Mouse (Mus musculus) CH12.LX (cell line): Measurements from ENCODE around the gene Gm11127. TPM values are rescaled to one million over a fixed set of nuclear protein-coding genes. Genes with fewer than 3 reads are reported as not detected.
A peak's percentile ranks its signal among the peaks of the same experiment; 100 is the strongest.
"Not testable (repeated sequence)": the region's sequence is repeated elsewhere in the genome, so short reads cannot be mapped to it uniquely, and the experiment has no call there.

Source experiments
- DNase-seq: peaks from one replicate; pipeline ENCODE4 v3.0.0-alpha.2; 2013; ENCODE audit errors: extremely low read depth
- H3K27ac ChIP-seq: 2 replicates; pipeline ENCODE4 v1.5.1; 2012; ENCODE audit warnings: low read depth, mild to moderate bottlenecking, control low read depth, moderate library complexity; ENCODE audit not compliant: insufficient read depth
- H3K27me3 ChIP-seq: replicated peaks from 2 replicates; pipeline ENCODE3; 2012; ENCODE audit warnings: inconsistent platforms
- H3K36me3 ChIP-seq, 2 experiments: replicated peaks in 1 of 2; 2 replicates each; pipeline versions ENCODE3 to v1.6.1; 2012; ENCODE audit warnings: inconsistent platforms in 1 of 2, low read length in 1 of 2, mild to moderate bottlenecking in 1 of 2, mixed read lengths in 1 of 2, moderate library complexity in 1 of 2; ENCODE audit not compliant: control insufficient read depth in 1 of 2, insufficient read depth in 1 of 2
- H3K4me1 ChIP-seq, 2 experiments: 2 replicates each; pipeline ENCODE4 v1.6.1; 2012; ENCODE audit warnings: inconsistent platforms in 1 of 2, moderate library complexity in 1 of 2; ENCODE audit not compliant: insufficient read depth in 2 of 2, control insufficient read depth in 1 of 2
- H3K4me2 ChIP-seq: 2 replicates; pipeline ENCODE4 v1.6.1; 2012; ENCODE audit warnings: low read depth, mild to moderate bottlenecking, control low read depth; ENCODE audit not compliant: poor library complexity, insufficient read depth, severe bottlenecking
- H3K4me3 ChIP-seq, 3 experiments: fragments of 150-350 bp in 1 of 3; sonication (generic) in 1 of 3; replicated peaks in 1 of 3; 2 replicates each; pipeline versions ENCODE3 to v1.5.1; 2011 to 2012; ENCODE audit warnings: low read depth in 2 of 3, low read length in 2 of 3, mild to moderate bottlenecking in 2 of 3, moderate library complexity in 2 of 3, control low read depth in 1 of 3, improper control_type of control experiment in 1 of 3, inconsistent platforms in 1 of 3, mixed read lengths in 1 of 3; ENCODE audit not compliant: poor library complexity in 1 of 3
- H3K79me2 ChIP-seq: replicated peaks from 2 replicates; pipeline ENCODE4 v1.6.1; 2012; ENCODE audit warnings: mild to moderate bottlenecking, moderate library complexity; ENCODE audit not compliant: control insufficient read depth, poor library complexity, insufficient read depth, severe bottlenecking; ENCODE audit errors: extremely low read depth
- H3K9ac ChIP-seq: 2 replicates; pipeline ENCODE4 v1.6.1; 2012; ENCODE audit warnings: low read depth, mild to moderate bottlenecking, control low read depth, moderate library complexity; ENCODE audit not compliant: insufficient read depth
- H3K9me3 ChIP-seq: replicated peaks from 2 replicates; pipeline ENCODE3; 2012; ENCODE audit warnings: low read length, inconsistent platforms, mixed read lengths
- CHD1 ChIP-seq: IDR thresholded peaks from 2 replicates; pipeline ENCODE4 v1.6.1; 2012; ENCODE audit warnings: low read depth, low read length, improper control_type of control experiment, inconsistent platforms
- CTCF ChIP-seq, 2 experiments: IDR thresholded peaks in 1 of 2; conservative IDR thresholded peaks in 1 of 2; 2 replicates each; pipeline ENCODE4 v1.5.1; 2011 to 2012; ENCODE audit warnings: low read depth in 2 of 2, low read length in 2 of 2, improper control_type of control experiment in 1 of 2, inconsistent platforms in 1 of 2, mild to moderate bottlenecking in 1 of 2, moderate library complexity in 1 of 2
- GABPA ChIP-seq: IDR thresholded peaks from 2 replicates; pipeline ENCODE4 v1.6.1; 2012; ENCODE audit warnings: low read depth, low read length, improper control_type of control experiment, inconsistent platforms; ENCODE audit not compliant: insufficient replicate concordance
- IRF4 ChIP-seq: IDR thresholded peaks from 2 replicates; pipeline ENCODE4 v1.6.1; 2014; ENCODE audit warnings: low read depth, mild to moderate bottlenecking, inconsistent platforms, low read length, improper control_type of control experiment
- KAT2A ChIP-seq: IDR thresholded peaks from 2 replicates; pipeline ENCODE4 v1.6.1; 2012; ENCODE audit warnings: low read length, improper control_type of control experiment, inconsistent platforms; ENCODE audit not compliant: insufficient replicate concordance
- MAFK ChIP-seq: IDR thresholded peaks from 2 replicates; pipeline ENCODE4 v1.6.1; 2011; ENCODE audit warnings: low read length, improper control_type of control experiment; ENCODE audit not compliant: insufficient replicate concordance
- MAX ChIP-seq: IDR thresholded peaks from 2 replicates; pipeline ENCODE4 v1.6.1; 2011; ENCODE audit warnings: low read length, improper control_type of control experiment
- MAZ ChIP-seq: IDR thresholded peaks from 2 replicates; pipeline ENCODE4 v1.6.1; 2012; ENCODE audit warnings: low read depth, mild to moderate bottlenecking, inconsistent platforms, low read length, improper control_type of control experiment, moderate library complexity
- NRF1 ChIP-seq: IDR thresholded peaks from 2 replicates; pipeline ENCODE4 v1.6.1; 2014; ENCODE audit warnings: low read depth, mild to moderate bottlenecking, inconsistent platforms, low read length, improper control_type of control experiment, moderate library complexity
- RCOR1 ChIP-seq: conservative IDR thresholded peaks from 2 replicates; pipeline ENCODE4 v1.6.1; 2012; ENCODE audit warnings: low read depth, mild to moderate bottlenecking, inconsistent platforms, low read length, improper control_type of control experiment
- SMC3 ChIP-seq: IDR thresholded peaks from 2 replicates; pipeline ENCODE4 v1.6.1; 2011; ENCODE audit warnings: low read depth, low read length, improper control_type of control experiment
- TBP ChIP-seq: conservative IDR thresholded peaks from 2 replicates; pipeline ENCODE4 v1.6.1; 2011; ENCODE audit warnings: low read depth, low read length, improper control_type of control experiment
- TCF12 ChIP-seq: IDR thresholded peaks from 2 replicates; pipeline ENCODE4 v1.6.1; 2014; ENCODE audit warnings: low read depth, mild to moderate bottlenecking, inconsistent platforms, low read length, improper control_type of control experiment
- ZKSCAN1 ChIP-seq: IDR thresholded peaks from 2 replicates; pipeline ENCODE4 v1.6.1; 2012; ENCODE audit warnings: low read depth, inconsistent platforms, low read length, improper control_type of control experiment, borderline replicate concordance
- ZNF384 ChIP-seq: IDR thresholded peaks from 2 replicates; pipeline ENCODE4 v1.6.1; 2012; ENCODE audit warnings: low read depth, low read length, improper control_type of control experiment, inconsistent platforms
- dilution Hi-C: fragments of 300-500 bp; cut with MboI; formaldehyde crosslinking; loops from 2 replicates; pipeline ENCODE4 v1.14.3; 2020; ENCODE audit warnings: low sequenced_read_pairs; ENCODE audit not compliant: extremely low pct_unique_long_range_greater_than_20kb, extremely low pct_ligation_motif_present
- in situ Hi-C: fragments of 300-500 bp; cut with MboI; formaldehyde crosslinking; loops from 3 replicates; pipeline ENCODE4 v1.14.3; 2019; ENCODE audit warnings: low sequenced_read_pairs, low pct_ligation_motif_present, low pct_unique_long_range_greater_than_20kb, mixed read lengths
- polyA plus RNA-seq: library from polyadenylated mRNA; unstranded; fragments of >175 nt; gene quantifications from 2 replicates; pipeline ENCODE4 v1.2.1, GENCODE M21; 2012; ENCODE audit warnings: low read depth; ENCODE audit not compliant: insufficient read length
- total RNA-seq, 2 experiments: library from RNA; depleted of rRNA; stranded (reverse); fragments of 300-350 nt in 1 of 2; fragments of >200 nt in 1 of 2; gene quantifications; 2 replicates each; pipeline ENCODE4 v1.2.3; 2012 to 2014

The Gm11127 gene
- total and polyA plus RNA-seq, 3 experiments, result 0.27 to 25.1 (median 2.0) TPM

GRCm38 (mm10) chr17:36085976-36086375 is 27.8 kb upstream of the Gm11127 start:
- H3K79me2 ChIP-seq, dilution Hi-C loops, H3K27ac ChIP-seq, H3K36me3 ChIP-seq, H3K9me3 ChIP-seq, DNase-seq, H3K4me1 ChIP-seq, H3K9ac ChIP-seq, H3K4me3 ChIP-seq, H3K27me3 ChIP-seq, H3K4me2 ChIP-seq: not testable (repeated sequence)
- in situ Hi-C loops, result loop anchor here (10.0 kb wide), 1 partner anchor 761 kb away; the partner anchor contains the start of gene H2-Q1

GRCm38 (mm10) chr17:36083870-36084451 is 25.8 kb upstream of the Gm11127 start:
- Histone ChIP-seq H3K4me3 (peak overlapping the region; percentile 41 to 69 (median 48)), H3K36me3 (no peaks in the 10 kb centered on the region), H3K4me1 (peaks cover 2 to 4% of the 10 kb centered on the region in 2 experiments; a peak in 1 of 4 replicates), H3K27me3 (peaks cover 9% of the 10 kb centered on the region), H3K79me2 (no peaks in the 10 kb centered on the region), H3K27ac (no peak overlapping the region), H3K4me2 (peak overlapping the region; percentile 68), H3K9me3 (no peaks in the 10 kb centered on the region), H3K9ac (peak overlapping the region; percentile 48; the same call in 1 of the 2 replicates)
- in situ Hi-C loops, result loop anchor here (10.0 kb wide), 1 partner anchor 759 kb away; the partner anchor contains the start of gene H2-Q1
- no peak for TF ChIP-seq MAFK
- TF ChIP-seq MAX, result no peak
- TF ChIP-seq CTCF (conservative IDR thresholded peaks at IDR 0.05 in 1 of 2, IDR thresholded peaks at IDR 0.05 in 1 of 2; ENCODE audit: low read depth in 2 of 2, low read length in 2 of 2), result no peak
- no peak for TF ChIP-seq ZNF384
- no peak for TF ChIP-seq SMC3
- TF ChIP-seq KAT2A, result no peak
- TF ChIP-seq TCF12, result no peak
- TF ChIP-seq CHD1, result no peak
- TF ChIP-seq GABPA, result no peak
- TF ChIP-seq NRF1, result no peak
- no peak for TF ChIP-seq ZKSCAN1
- no peak for TF ChIP-seq RCOR1
- no peak for TF ChIP-seq IRF4
- no peak for TF ChIP-seq MAZ
- no peak for TF ChIP-seq TBP
- no peak for DNase-seq
- dilution Hi-C loops, result no loop called here
